Mouse (Mus musculus) midbrain, embryonic 14.5 days (tissue): ENCODE results near the gene Rnf157. TPM values are rescaled to one million over a fixed set of nuclear protein-coding genes. Genes with fewer than 3 reads are reported as not detected.
"Not testable (repeated sequence)": the region's sequence is repeated elsewhere in the genome, so short reads cannot be mapped to it uniquely, and the experiment has no call there.

Experiments
- ATAC-seq: fragments of 200-750 bp; cut with Nextera tagmentation; 2 replicates; pipeline ENCODE4 v1.8.0; 2017; ENCODE audit warnings: moderate number of reproducible peaks, moderate library complexity; ENCODE audit not compliant: low FRiP score, low TSS enrichment
- DNase-seq: peaks from one replicate; pipeline ENCODE4 v3.0.0-alpha.2; 2015
- H3K27ac ChIP-seq: fragments of 300-500 bp; sonication (generic); replicated peaks from 2 replicates; pipeline ENCODE4 v1.5.1; 2014; ENCODE audit warnings: mild to moderate bottlenecking, low read depth, low read length, moderate library complexity
- H3K27me3 ChIP-seq: fragments of 300-500 bp; sonication (generic); 2 replicates; pipeline ENCODE4 v1.6.1; 2014; ENCODE audit warnings: low read length, control low read depth, mixed read lengths; ENCODE audit not compliant: control insufficient read depth, insufficient read depth
- H3K36me3 ChIP-seq: fragments of 300-500 bp; sonication (generic); 2 replicates; pipeline ENCODE4 v1.6.1; 2014; ENCODE audit warnings: low read length, control low read depth; ENCODE audit not compliant: control insufficient read depth, insufficient read depth
- H3K4me1 ChIP-seq: fragments of 300-500 bp; sonication (generic); 2 replicates; pipeline ENCODE4 v1.6.1; 2014; ENCODE audit warnings: mild to moderate bottlenecking, antibody characterized with exemption, low read length, control low read depth; ENCODE audit not compliant: control insufficient read depth, insufficient read depth
- H3K4me2 ChIP-seq: fragments of 300-500 bp; sonication (generic); 2 replicates; pipeline ENCODE4 v1.6.1; 2014; ENCODE audit warnings: mild to moderate bottlenecking, low read length, moderate library complexity
- H3K4me3 ChIP-seq: fragments of 300-500 bp; sonication (generic); replicated peaks from 2 replicates; pipeline ENCODE4 v1.5.1; 2014; ENCODE audit warnings: low read depth, low read length
- H3K9ac ChIP-seq: fragments of 300-500 bp; sonication (generic); replicated peaks from 2 replicates; pipeline ENCODE4 v1.6.1; 2014; ENCODE audit warnings: mild to moderate bottlenecking, low read length, moderate library complexity
- H3K9me3 ChIP-seq: fragments of 300-500 bp; sonication (generic); 2 replicates; pipeline ENCODE4 v1.6.1; 2016; ENCODE audit warnings: low read length, control low read depth, mixed read lengths; ENCODE audit not compliant: control insufficient read depth
- WGBS: fragments of 180-500 bp; shearing (Covaris S2); extraction: QIAGEN DNeasy Blood & Tissue Kit; methylation state at CpG from one replicate; pipeline ENCODE4 v1.1.7; 2014; 5-methylcytosine and 5-hydroxymethylcytosine counted together
- polyA plus RNA-seq: library from polyadenylated mRNA; unstranded; fragments of >200 nt; fragmentation: Nextera tagmentation; extraction: Ambion mirVana; gene quantifications from 2 replicates; pipeline ENCODE4 v1.2.1, GENCODE M21; 2014

Rnf157 gene
- polyA plus RNA-seq, 1 experiment from 2014 or later: 50.2 TPM

- H3K36me3 ChIP-seq: peaks cover 17% of the 10 kb centered on the region; the same call in 1 of the 2 replicates
- H3K4me3 ChIP-seq, H3K9ac ChIP-seq, H3K4me2 ChIP-seq, H3K9me3 ChIP-seq, DNase-seq, H3K27me3 ChIP-seq, ATAC-seq, H3K27ac ChIP-seq: not testable (repeated sequence)
- 86% methylated on average over 5 of the region's 5 CpGs for whole genome bisulfite sequencing
- H3K4me1 ChIP-seq: peaks cover 12% of the 10 kb centered on the region
Observed at GRCm38 (mm10) chr11:116383070-116383469, 29.8 kb downstream of the Rnf157 start.

GRCm38 (mm10) chr11:116380767-116381166 lies 32.1 kb downstream of the Rnf157 start:
- Histone ChIP-seq H3K4me2 (no peak overlapping the region), H3K36me3 (peaks cover 17% of the 10 kb centered on the region; the same call in 1 of the 2 replicates), H3K9me3 (no peaks in the 10 kb centered on the region), H3K4me3 (no peak overlapping the region), H3K27me3 (no peaks in the 10 kb centered on the region), H3K4me1 (no peaks in the 10 kb centered on the region), H3K27ac (no peak overlapping the region), H3K9ac (no peak overlapping the region)
- WGBS: 91% methylated on average over 7 of the region's 7 CpGs
- DNase-seq (no peak), ATAC-seq (no peak)

GRCm38 (mm10) chr11:116379530-116379929 lies 33.3 kb downstream of the Rnf157 start:
- ATAC-seq: no peak
- no peak overlapping the region for H3K27ac ChIP-seq
- no peaks in the 10 kb centered on the region for H3K9me3 ChIP-seq
- H3K4me1 ChIP-seq: no peaks in the 10 kb centered on the region
- peaks cover 17% of the 10 kb centered on the region; the same call in 1 of the 2 replicates for H3K36me3 ChIP-seq
- no peak for DNase-seq
- no peak overlapping the region for H3K4me2 ChIP-seq
- no peak overlapping the region for H3K9ac ChIP-seq
- no peaks in the 10 kb centered on the region for H3K27me3 ChIP-seq
- H3K4me3 ChIP-seq: no peak overlapping the region
- 88% methylated on average over 6 of the region's 6 CpGs for WGBS

GRCm38 (mm10) chr11:116376945-116377661 lies 35.7 kb downstream of the Rnf157 start:
- ATAC-seq (no peak), DNase-seq (no peak)
- WGBS: 91% methylated on average over 7 of the region's 7 CpGs
- Histone ChIP-seq H3K27ac (no peak overlapping the region), H3K27me3 (no peaks in the 10 kb centered on the region), H3K9ac (no peak overlapping the region), H3K9me3 (no peaks in the 10 kb centered on the region), H3K4me2 (no peak overlapping the region), H3K36me3 (peaks cover 12% of the 10 kb centered on the region; the same call in 1 of the 2 replicates), H3K4me1 (no peaks in the 10 kb centered on the region), H3K4me3 (no peak overlapping the region)

- DNase-seq (no peak), ATAC-seq (no peak)
- no peaks in the 10 kb centered on the region for H3K9me3 ChIP-seq
Observed at GRCm38 (mm10) chr11:116371894-116372450, 40.9 kb downstream of the Rnf157 start.

GRCm38 (mm10) chr11:116369633-116370032 lies 43.2 kb downstream of the Rnf157 start:
- H3K4me2 ChIP-seq: no peak overlapping the region
- H3K36me3 ChIP-seq: no peaks in the 10 kb centered on the region; the same call in 1 of the 2 replicates
- H3K4me3 ChIP-seq: no peak overlapping the region
- H3K4me1 ChIP-seq: no peaks in the 10 kb centered on the region
- WGBS: 77% methylated on average over 5 of the region's 5 CpGs
- no peak for ATAC-seq
- 0 out of 2 replicates have a peak overlapping the region, but pooled peaks have one; percentile 32 for H3K27ac ChIP-seq
- H3K27me3 ChIP-seq: no peaks in the 10 kb centered on the region
- H3K9me3 ChIP-seq: no peaks in the 10 kb centered on the region
- DNase-seq: no peak
- no peak overlapping the region for H3K9ac ChIP-seq

More at GRCm38 (mm10) chr11:116371894-116372450, 40.9 kb downstream of the Rnf157 start:
- Histone ChIP-seq H3K4me3 (no peak overlapping the region), H3K9ac (no peak overlapping the region), H3K36me3 (no peaks in the 10 kb centered on the region; the same call in 1 of the 2 replicates), H3K4me2 (no peak overlapping the region), H3K27me3 (no peaks in the 10 kb centered on the region), H3K4me1 (no peaks in the 10 kb centered on the region), H3K27ac (no peak overlapping the region)
- WGBS: 98% methylated on average over 4 of the region's 4 CpGs

GRCm38 (mm10) chr11:116369051-116369450 lies 43.8 kb downstream of the Rnf157 start:
- Histone ChIP-seq H3K9ac (no peak overlapping the region), H3K27me3 (no peaks in the 10 kb centered on the region), H3K4me2 (no peak overlapping the region), H3K27ac (no peak overlapping the region), H3K9me3 (no peaks in the 10 kb centered on the region), H3K36me3 (no peaks in the 10 kb centered on the region; the same call in 1 of the 2 replicates), H3K4me1 (no peaks in the 10 kb centered on the region), H3K4me3 (no peak overlapping the region)
- DNase-seq (no peak), ATAC-seq (no peak)
- 93% methylated on average over 14 of the region's 14 CpGs for WGBS

GRCm38 (mm10) chr11:116368116-116368515 lies 44.7 kb downstream of the Rnf157 start:
- Histone ChIP-seq H3K4me3 (no peak overlapping the region), H3K36me3 (no peaks in the 10 kb centered on the region), H3K4me1 (no peaks in the 10 kb centered on the region), H3K4me2 (no peak overlapping the region), H3K27me3 (no peaks in the 10 kb centered on the region), H3K9me3 (no peaks in the 10 kb centered on the region), H3K9ac (no peak overlapping the region), H3K27ac (no peak overlapping the region)
- ATAC-seq (no peak), DNase-seq (peak; percentile 94)
- WGBS: 17% methylated on average over 9 of the region's 9 CpGs

- WGBS: 93% methylated on average over 1 of the region's 1 CpGs
- ATAC-seq: no peak
- H3K27ac ChIP-seq: no peak overlapping the region
- H3K4me3 ChIP-seq: no peak overlapping the region
- no peak for DNase-seq
- H3K9me3 ChIP-seq: no peaks in the 10 kb centered on the region
- H3K4me1 ChIP-seq: no peaks in the 10 kb centered on the region
- H3K36me3 ChIP-seq: 0 out of 2 replicates have a peak, but pooled peaks cover 4% of the 10 kb centered on the region
- H3K27me3 ChIP-seq: no peaks in the 10 kb centered on the region
- H3K4me2 ChIP-seq: no peak overlapping the region
- no peak overlapping the region for H3K9ac ChIP-seq
Observed at GRCm38 (mm10) chr11:116366647-116367046, 46.2 kb downstream of the Rnf157 start.
